Mouse (Mus musculus) midbrain, embryonic 16.5 days (tissue): ENCODE data around the gene Tfap2b. TPM values are rescaled to one million over a fixed set of nuclear protein-coding genes. Genes with fewer than 3 reads are reported as not detected.
A peak's percentile ranks its signal among the peaks of the same experiment; 100 is the strongest.

Experiments
- ATAC-seq: fragments of 200-750 bp; cut with Nextera tagmentation; 2 replicates; pipeline ENCODE4 v1.8.0; 2017; ENCODE audit warnings: moderate TSS enrichment
- H3K27ac ChIP-seq: fragments of 300-500 bp; sonication (generic); 2 replicates; pipeline ENCODE4 v1.5.1; 2014; ENCODE audit warnings: mild to moderate bottlenecking, low read length, mixed read lengths
- H3K27me3 ChIP-seq: fragments of 300-500 bp; sonication (generic); 2 replicates; pipeline ENCODE4 v1.6.1; 2014; ENCODE audit warnings: low read depth, low read length, mixed read lengths; ENCODE audit not compliant: control insufficient read depth, insufficient read depth
- H3K36me3 ChIP-seq: fragments of 300-500 bp; sonication (generic); 2 replicates; pipeline ENCODE4 v1.6.1; 2014; ENCODE audit warnings: mild to moderate bottlenecking, low read length, moderate library complexity, mixed read lengths; ENCODE audit not compliant: control insufficient read depth, insufficient read depth
- H3K4me1 ChIP-seq: fragments of 300-500 bp; sonication (generic); 2 replicates; pipeline ENCODE4 v1.6.1; 2014; ENCODE audit warnings: mild to moderate bottlenecking, low read length, mixed read lengths; ENCODE audit not compliant: control insufficient read depth, insufficient read depth
- H3K4me2 ChIP-seq: fragments of 300-500 bp; sonication (generic); 2 replicates; pipeline ENCODE4 v1.6.1; 2014; ENCODE audit warnings: mild to moderate bottlenecking, low read length, mixed read lengths
- H3K4me3 ChIP-seq: fragments of 300-500 bp; sonication (generic); 2 replicates; pipeline ENCODE4 v1.5.1; 2014; ENCODE audit warnings: low read depth, mild to moderate bottlenecking, low read length, moderate library complexity, mixed read lengths
- H3K9ac ChIP-seq: fragments of 300-500 bp; sonication (generic); 2 replicates; pipeline ENCODE4 v1.6.1; 2014; ENCODE audit warnings: low read depth, low read length, mixed read lengths
- H3K9me3 ChIP-seq: fragments of 300-500 bp; sonication (generic); replicated peaks from 2 replicates; pipeline ENCODE4 v1.6.1; 2014; ENCODE audit warnings: mild to moderate bottlenecking, low read length, mixed read lengths; ENCODE audit not compliant: control insufficient read depth, poor library complexity, severe bottlenecking
- WGBS: fragments of 180-500 bp; shearing (Covaris S2); extraction: QIAGEN DNeasy Blood & Tissue Kit; methylation state at CpG from one replicate; pipeline ENCODE4 v1.1.7; 2014; 5-methylcytosine and 5-hydroxymethylcytosine counted together
- polyA plus RNA-seq: library from polyadenylated mRNA; unstranded; fragments of >200 nt; fragmentation: Nextera tagmentation; extraction: Ambion mirVana; gene quantifications from 2 replicates; pipeline ENCODE4 v1.2.1, GENCODE M21; 2015

Gene Tfap2b
- 141 and 223 TPM in 2 replicates for polyA plus RNA-seq

- no peaks in the 10 kb centered on the region for H3K4me1 ChIP-seq
- peak within 1 kb of the TSS; percentile 37 for H3K4me3 ChIP-seq
- peaks cover 25% of the 10 kb centered on the region for H3K27me3 ChIP-seq
- peak within 1 kb of the TSS; percentile 86 for H3K27ac ChIP-seq
- peak within 1 kb of the TSS; percentile 43 for H3K4me2 ChIP-seq
- no peaks in the 10 kb centered on the region for H3K36me3 ChIP-seq
- H3K9me3 ChIP-seq = no peaks in the 10 kb centered on the region
- peak within 1 kb of the TSS; percentile 62 for H3K9ac ChIP-seq
- whole genome bisulfite sequencing = 1% methylated on average over 26 of the region's 26 CpGs
- ATAC-seq = peak; percentile 56
Observed at GRCm38 (mm10) chr1:19208641-19209358, at the start of gene Tfap2b. Gene Tfap2b (plus strand): TSS chr1:19208914.

DNA sequence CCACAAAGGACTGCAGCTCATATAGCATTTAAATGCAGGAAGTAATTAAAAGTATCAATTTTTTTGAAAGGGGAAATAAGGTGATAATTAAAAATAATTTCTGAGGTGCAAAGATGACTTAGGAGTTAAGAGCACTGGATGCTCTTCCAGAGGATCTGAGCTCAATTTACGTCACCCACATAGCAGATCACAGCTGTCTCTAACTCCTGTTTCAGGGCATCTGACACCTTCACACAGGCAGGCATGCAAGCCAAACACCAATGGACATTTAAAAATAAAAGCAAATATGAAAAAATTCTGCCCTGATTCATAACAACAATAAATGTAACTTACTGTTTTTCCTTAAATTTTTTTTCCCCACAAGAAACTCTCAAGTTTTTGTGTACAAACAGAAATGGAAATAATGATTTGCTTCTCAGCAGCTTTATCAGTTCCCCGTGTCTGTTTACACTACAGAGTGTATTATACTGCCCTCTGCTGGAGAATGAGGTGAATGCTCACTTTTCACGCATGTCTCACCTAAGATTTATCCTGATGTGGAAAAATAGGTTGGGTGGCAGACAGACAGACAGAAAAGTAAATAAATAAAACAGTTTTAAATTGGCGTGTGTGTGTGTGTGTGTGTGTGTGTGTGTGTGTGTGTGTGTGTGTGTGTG lies 29.8 kb upstream of the Tfap2b start:
- WGBS = 9% methylated on average over 4 of the region's 4 CpGs
- H3K27ac ChIP-seq = no peak overlapping the region
- no peak overlapping the region for H3K4me2 ChIP-seq
- no peaks in the 10 kb centered on the region for H3K27me3 ChIP-seq
- no peak overlapping the region for H3K9ac ChIP-seq
- no peak overlapping the region for H3K4me3 ChIP-seq
- no peaks in the 10 kb centered on the region for H3K4me1 ChIP-seq
- peak; percentile 83 for ATAC-seq
- H3K36me3 ChIP-seq = no peaks in the 10 kb centered on the region
- no peaks in the 10 kb centered on the region for H3K9me3 ChIP-seq

GRCm38 (mm10) chr1:19205649-19206048 lies 3.1 kb upstream of the Tfap2b start:
- Histone ChIP-seq H3K27me3 (peaks cover 13% of the 10 kb centered on the region), H3K36me3 (no peaks in the 10 kb centered on the region), H3K9me3 (no peaks in the 10 kb centered on the region), H3K4me2 (peak overlapping the region; percentile 54), H3K9ac (0 out of 2 replicates have a peak overlapping the region, but pooled peaks have one; percentile 38), H3K27ac (no peak overlapping the region), H3K4me3 (peak overlapping the region; percentile 38), H3K4me1 (no peaks in the 10 kb centered on the region)
- peak; percentile 85 for ATAC-seq
- 2% methylated on average over 12 of the region's 12 CpGs for whole genome bisulfite sequencing

- H3K4me3 ChIP-seq = no peak overlapping the region
- WGBS = 2% methylated on average over 7 of the region's 7 CpGs
- H3K4me2 ChIP-seq = no peak overlapping the region
- H3K27me3 ChIP-seq = peaks cover 13% of the 10 kb centered on the region
- H3K9me3 ChIP-seq = no peaks in the 10 kb centered on the region
- H3K9ac ChIP-seq = no peak overlapping the region
- no peaks in the 10 kb centered on the region for H3K36me3 ChIP-seq
- no peaks in the 10 kb centered on the region for H3K4me1 ChIP-seq
- H3K27ac ChIP-seq = no peak overlapping the region
- ATAC-seq = peak; percentile 34; the same call in 1 of the 2 replicates
Observed at GRCm38 (mm10) chr1:19206194-19206593, 2.5 kb upstream of the Tfap2b start.

DNA sequence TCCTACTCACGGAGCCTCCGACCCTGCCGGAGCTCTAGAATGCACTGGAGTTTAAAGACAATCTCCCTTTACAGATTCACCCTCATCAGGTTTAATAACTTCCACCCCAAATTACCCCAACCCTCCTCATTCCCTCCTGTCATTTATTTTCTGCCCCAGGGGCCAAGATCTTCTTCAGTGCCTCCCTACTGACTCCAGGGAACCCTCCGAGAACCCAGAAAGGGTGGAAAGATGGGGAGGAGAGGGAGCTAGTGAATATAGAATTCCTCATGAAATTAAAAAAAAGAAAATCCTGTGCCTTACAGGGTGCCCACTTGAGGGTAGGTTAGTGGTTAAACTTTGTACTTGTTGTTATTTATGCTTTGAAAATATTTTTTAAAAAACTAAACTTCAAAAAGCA lies 1.1 kb upstream of the Tfap2b start:
- H3K9ac ChIP-seq = peak overlapping the region; percentile 46
- peak overlapping the region; percentile 43 for H3K4me2 ChIP-seq
- 4% methylated on average over 4 of the region's 4 CpGs for WGBS
- H3K36me3 ChIP-seq = no peaks in the 10 kb centered on the region
- H3K4me1 ChIP-seq = no peaks in the 10 kb centered on the region
- ATAC-seq = no peak
- H3K9me3 ChIP-seq = no peaks in the 10 kb centered on the region
- peak overlapping the region; percentile 79 for H3K27ac ChIP-seq
- H3K4me3 ChIP-seq = peak overlapping the region; percentile 20
- peaks cover 20% of the 10 kb centered on the region for H3K27me3 ChIP-seq

GRCm38 (mm10) chr1:19209359-19209745 lies 638 bp downstream of the Tfap2b start:
- under 1% methylated on average over 10 of the region's 10 CpGs for WGBS
- Histone ChIP-seq H3K36me3 (no peaks in the 10 kb centered on the region), H3K4me1 (no peaks in the 10 kb centered on the region), H3K27me3 (peaks cover 29% of the 10 kb centered on the region), H3K4me2 (no peak overlapping the region), H3K27ac (peak overlapping the region; percentile 86), H3K9me3 (no peaks in the 10 kb centered on the region), H3K9ac (peak overlapping the region; percentile 62; the same call in 1 of the 2 replicates), H3K4me3 (peak overlapping the region; percentile 37)
- ATAC-seq = no peak

- Histone ChIP-seq H3K4me1 (no peaks in the 10 kb centered on the region), H3K27me3 (peaks cover 28% of the 10 kb centered on the region), H3K4me3 (peak overlapping the region; percentile 37), H3K4me2 (peak overlapping the region; percentile 15; the same call in 1 of the 2 replicates), H3K36me3 (no peaks in the 10 kb centered on the region), H3K27ac (peak overlapping the region; percentile 86), H3K9me3 (no peaks in the 10 kb centered on the region), H3K9ac (peak overlapping the region; percentile 62)
- no peak for ATAC-seq
- 0% methylated on average over 31 of the region's 31 CpGs for WGBS
Observed at GRCm38 (mm10) chr1:19209776-19210175, 1.1 kb downstream of the Tfap2b start.

- peak overlapping the region; percentile 86 for H3K27ac ChIP-seq
- 0% methylated on average over 30 of the region's 30 CpGs for WGBS
- peak overlapping the region; percentile 62 for H3K9ac ChIP-seq
- H3K9me3 ChIP-seq = no peaks in the 10 kb centered on the region
- peak overlapping the region; percentile 37 for H3K4me3 ChIP-seq
- ATAC-seq = no peak
- H3K4me2 ChIP-seq = 0 out of 2 replicates have a peak overlapping the region, but pooled peaks have one; percentile 15
- no peaks in the 10 kb centered on the region for H3K4me1 ChIP-seq
- peaks cover 32% of the 10 kb centered on the region for H3K27me3 ChIP-seq
- no peaks in the 10 kb centered on the region for H3K36me3 ChIP-seq
Observed at GRCm38 (mm10) chr1:19210215-19211032, 1.7 kb downstream of the Tfap2b start.
